Mouse (Mus musculus): Measurements from ENCODE around the gene Ifnar1. TPM values are rescaled to one million over a fixed set of nuclear protein-coding genes. Genes with fewer than 3 reads are reported as not detected.
"Not testable (repeated sequence)": the region's sequence is repeated elsewhere in the genome, so short reads cannot be mapped to it uniquely, and the experiment has no call there.

Ifnar1 gene
- polyA plus RNA-seq, 1 experiment from 2014 or later = 40.9 TPM

- no peak for DNase-seq (ENCODE audit: low spot score)
Observed at GRCm38 (mm10) chr16:91504701-91505100, 19.7 kb downstream of the Ifnar1 start.

- no peak for DNase-seq (ENCODE audit: low spot score)
Observed at GRCm38 (mm10) chr16:91505116-91505601, 20.1 kb downstream of the Ifnar1 start.

- no peak for DNase-seq (ENCODE audit: low spot score)
Observed at GRCm38 (mm10) chr16:91506396-91506795, 21.4 kb downstream of the Ifnar1 start.

- peak; percentile 82 for DNase-seq (ENCODE audit: low spot score)
Observed at GRCm38 (mm10) chr16:91512161-91512787, 27.2 kb downstream of the Ifnar1 start.

- DNase-seq (ENCODE audit: low spot score) = no peak
Observed at GRCm38 (mm10) chr16:91513099-91513498, 28.1 kb downstream of the Ifnar1 start.

GRCm38 (mm10) chr16:91517020-91517419 lies 32.0 kb downstream of the Ifnar1 start:
- DNase-seq (ENCODE audit: low spot score) = no peak

GRCm38 (mm10) chr16:91522040-91522439 lies 37.0 kb downstream of the Ifnar1 start:
- no peak for DNase-seq (ENCODE audit: low spot score)

- peak; percentile 46 for DNase-seq (ENCODE audit: low spot score)
Observed at GRCm38 (mm10) chr16:91522479-91523309, 37.7 kb downstream of the Ifnar1 start.

- DNase-seq (ENCODE audit: low spot score) = no peak
Observed at GRCm38 (mm10) chr16:91524206-91524605, 39.2 kb downstream of the Ifnar1 start.

- no peak for DNase-seq (ENCODE audit: low spot score)
Observed at GRCm38 (mm10) chr16:91526274-91526673, 41.2 kb downstream of the Ifnar1 start.

- DNase-seq (ENCODE audit: low spot score) = no peak
Observed at GRCm38 (mm10) chr16:91527051-91527450, 42.0 kb downstream of the Ifnar1 start.

- no peak for DNase-seq (ENCODE audit: low spot score)
Observed at GRCm38 (mm10) chr16:91527500-91527899, 42.5 kb downstream of the Ifnar1 start.

- no peak for DNase-seq (ENCODE audit: low spot score)
Observed at GRCm38 (mm10) chr16:91528578-91528977, 43.5 kb downstream of the Ifnar1 start.

GRCm38 (mm10) chr16:91530830-91531229 lies 45.8 kb downstream of the Ifnar1 start:
- DNase-seq (ENCODE audit: low spot score) = not testable (repeated sequence)

GRCm38 (mm10) chr16:91531856-91532255 lies 46.8 kb downstream of the Ifnar1 start:
- DNase-seq (ENCODE audit: low spot score) = no peak

- no peak for DNase-seq (ENCODE audit: low spot score)
Observed at GRCm38 (mm10) chr16:91532429-91532828, 47.4 kb downstream of the Ifnar1 start.

- DNase-seq (ENCODE audit: low spot score) = peak; percentile 80
Observed at GRCm38 (mm10) chr16:91533097-91534001, 48.3 kb downstream of the Ifnar1 start.

- peak; percentile 92 for DNase-seq (ENCODE audit: low spot score)
Observed at GRCm38 (mm10) chr16:91534477-91534876, 49.4 kb downstream of the Ifnar1 start.

- DNase-seq (ENCODE audit: low spot score) = no peak
Observed at GRCm38 (mm10) chr16:91534888-91535287, 49.9 kb downstream of the Ifnar1 start.

GRCm38 (mm10) chr16:91536372-91536771 lies 51.3 kb downstream of the Ifnar1 start:
- no peak for DNase-seq (ENCODE audit: low spot score)

GRCm38 (mm10) chr16:91537065-91537464 lies 52.0 kb downstream of the Ifnar1 start:
- DNase-seq (ENCODE audit: low spot score) = no peak

All from thymus, postnatal 0 days (tissue).